Mouse (Mus musculus): ENCODE results near the gene Rpl22. TPM values are rescaled to one million over a fixed set of nuclear protein-coding genes. Genes with fewer than 3 reads are reported as not detected.

Rpl22 gene
- total and polyA plus RNA-seq, 2 experiments from 2014 or later = 156 to 185 TPM

DNA sequence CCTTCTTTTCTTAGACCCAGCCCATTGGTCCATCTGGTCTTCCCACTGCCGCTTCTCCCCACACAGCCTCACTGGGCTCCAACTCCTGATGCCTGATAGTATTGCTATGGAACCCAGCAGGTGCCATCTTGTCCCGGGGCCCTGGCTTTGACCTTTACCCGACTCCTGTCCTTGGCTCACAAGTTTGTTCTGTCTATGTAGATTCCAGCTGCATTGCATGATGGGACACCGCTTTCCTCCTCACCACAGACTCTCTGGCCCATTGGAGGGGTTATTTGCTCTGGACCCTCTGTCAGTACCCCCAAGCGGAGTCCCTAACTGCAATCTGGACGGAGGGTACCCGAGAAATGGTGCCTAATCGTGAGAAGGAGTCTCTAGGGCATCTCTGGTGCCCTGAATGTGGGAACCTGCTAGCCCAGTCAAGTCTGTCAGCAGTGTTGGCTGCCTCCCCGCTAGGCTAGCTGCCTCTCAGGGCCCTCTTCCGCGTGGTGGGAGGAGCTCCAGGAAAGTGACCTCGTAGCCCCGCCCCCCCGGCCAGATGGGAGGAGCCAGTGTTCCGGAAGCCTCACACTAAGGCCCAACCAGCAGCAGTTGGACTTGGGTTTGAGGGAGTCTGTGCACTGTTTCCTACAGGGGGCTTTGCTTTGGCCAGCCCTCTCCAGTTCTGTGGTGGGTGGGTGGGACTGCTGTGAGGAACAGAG is 15.2 kb downstream of the Rpl22 start:
- H3K4me3 ChIP-seq (ENCODE audit: low read length) = no peak overlapping the region
- no peak overlapping the region for H3K27ac ChIP-seq
- DNase-seq (ENCODE audit: low spot score) = no peak
- H3K4me1 ChIP-seq (ENCODE audit: insufficient read depth, low read length) = 0 out of 2 replicates have a peak, but pooled peaks cover 5% of the 10 kb centered on the region
- H3K27me3 ChIP-seq (ENCODE audit: insufficient read depth, low read length) = no peaks in the 10 kb centered on the region
- ATAC-seq = no peak
- H3K9me3 ChIP-seq (ENCODE audit: low read length) = no peaks in the 10 kb centered on the region
- no peak overlapping the region; the same call in 1 of the 2 replicates for H3K9ac ChIP-seq (replicated peaks; ENCODE audit: low read length)
- TF ChIP-seq CTCF (IDR thresholded peaks at IDR 0.05; ENCODE audit: low read depth) = no peak
- 34% methylated on average over 15 of the region's 15 CpGs for WGBS
- H3K36me3 ChIP-seq (ENCODE audit: insufficient read depth, low read length) = no peaks in the 10 kb centered on the region
- H3K4me2 ChIP-seq (ENCODE audit: low read depth, low read length) = peak overlapping the region; percentile 89

DNA sequence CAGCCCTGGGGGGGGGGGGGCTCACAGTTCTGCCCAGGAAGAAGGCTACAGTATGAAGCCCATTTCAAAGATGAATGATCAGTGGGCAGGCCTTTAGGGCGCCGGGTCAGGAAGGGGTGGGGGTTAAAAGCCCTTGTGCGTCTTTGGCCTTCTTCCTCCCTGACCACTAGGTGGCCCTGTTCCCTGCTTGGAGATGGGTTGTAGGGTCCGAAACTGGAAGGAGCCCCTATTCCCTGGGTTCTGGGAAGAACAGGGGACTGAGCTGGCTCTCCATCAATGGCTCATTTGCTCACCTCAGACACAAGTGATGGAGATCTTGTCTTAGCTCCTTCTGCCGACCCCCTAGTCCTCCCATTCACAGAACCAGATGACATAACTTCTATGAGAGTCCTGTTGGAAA is 17.8 kb downstream of the Rpl22 start:
- Histone ChIP-seq H3K36me3 (ENCODE audit: insufficient read depth, low read length) (no peaks in the 10 kb centered on the region), H3K4me3 (ENCODE audit: low read length) (no peak overlapping the region), H3K4me1 (ENCODE audit: insufficient read depth, low read length) (0 out of 2 replicates have a peak, but pooled peaks cover 5% of the 10 kb centered on the region), H3K27me3 (ENCODE audit: insufficient read depth, low read length) (no peaks in the 10 kb centered on the region), H3K9ac (replicated peaks; ENCODE audit: low read length) (no peak overlapping the region), H3K27ac (no peak overlapping the region), H3K9me3 (ENCODE audit: low read length) (no peaks in the 10 kb centered on the region), H3K4me2 (ENCODE audit: low read depth, low read length) (no peak overlapping the region)
- no peak for ATAC-seq
- DNase-seq (ENCODE audit: low spot score) = peak; percentile 73
- TF ChIP-seq CTCF (IDR thresholded peaks at IDR 0.05; ENCODE audit: low read depth) = peak; percentile 85
- 14% methylated on average over 5 of the region's 5 CpGs for WGBS

DNA sequence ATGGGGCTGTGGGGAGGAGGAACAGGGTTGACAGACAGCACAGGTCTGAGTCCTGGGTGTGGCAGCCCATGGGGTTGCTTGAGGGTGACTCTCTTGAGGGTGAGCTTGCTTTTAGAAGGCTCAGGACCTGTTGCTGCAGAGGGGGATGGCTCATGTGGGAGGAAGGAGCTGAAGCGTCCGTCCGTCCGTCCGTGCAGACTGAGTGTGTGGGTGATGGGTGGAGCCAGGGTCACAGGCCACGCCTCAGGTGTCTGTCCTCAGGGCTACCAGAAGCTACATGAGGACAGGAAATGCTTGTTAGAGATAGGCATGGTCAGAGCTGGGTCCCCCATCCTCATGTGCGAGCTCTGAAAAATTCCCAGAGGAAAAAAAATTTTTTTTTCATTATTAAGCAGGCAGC is 19.1 kb downstream of the Rpl22 start:
- Histone ChIP-seq H3K4me1 (ENCODE audit: insufficient read depth, low read length) (0 out of 2 replicates have a peak, but pooled peaks cover 5% of the 10 kb centered on the region), H3K27ac (no peak overlapping the region), H3K36me3 (ENCODE audit: insufficient read depth, low read length) (no peaks in the 10 kb centered on the region), H3K9me3 (ENCODE audit: low read length) (no peaks in the 10 kb centered on the region), H3K4me2 (ENCODE audit: low read depth, low read length) (no peak overlapping the region), H3K9ac (replicated peaks; ENCODE audit: low read length) (no peak overlapping the region), H3K27me3 (ENCODE audit: insufficient read depth, low read length) (no peaks in the 10 kb centered on the region), H3K4me3 (ENCODE audit: low read length) (no peak overlapping the region)
- TF ChIP-seq CTCF (IDR thresholded peaks at IDR 0.05; ENCODE audit: low read depth) = no peak
- ATAC-seq = no peak
- WGBS = 61% methylated on average over 7 of the region's 7 CpGs
- no peak for DNase-seq (ENCODE audit: low spot score)

DNA sequence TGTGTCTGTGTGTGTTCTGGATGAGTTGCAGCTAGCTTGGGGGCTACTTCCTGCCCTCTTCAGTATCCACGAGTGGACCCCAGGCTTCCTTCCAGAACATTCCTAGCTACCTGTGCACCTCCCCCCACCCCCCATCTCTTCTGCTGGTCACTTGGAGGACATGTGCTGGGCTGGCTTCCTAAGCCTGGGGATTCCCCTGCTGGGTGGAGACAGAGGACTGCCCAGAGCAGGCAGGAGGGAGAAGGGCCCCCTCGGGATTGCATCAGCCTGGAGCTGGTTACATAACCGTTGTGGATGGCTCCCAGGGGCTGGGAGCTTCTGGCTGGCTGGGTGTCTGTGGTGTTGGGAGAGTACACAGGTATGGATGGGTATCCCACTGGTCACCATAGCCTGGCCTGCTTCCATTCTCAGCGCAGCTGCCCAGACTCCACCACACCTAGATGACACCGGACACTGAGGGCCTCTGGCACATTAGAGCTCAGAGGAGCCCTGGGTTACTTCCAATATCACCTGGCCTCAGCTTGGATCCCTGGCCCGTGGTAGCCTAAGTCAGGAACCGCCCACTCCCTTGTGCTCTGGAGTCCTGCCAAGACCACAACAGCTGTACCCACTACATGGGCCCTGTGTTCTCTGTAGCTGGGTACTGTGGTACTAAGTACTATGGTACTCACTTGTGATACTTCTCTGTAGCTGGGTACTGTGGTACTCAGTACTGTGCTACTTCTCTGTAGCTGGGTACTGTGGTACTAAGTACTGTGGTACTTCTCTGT is 19.8 kb downstream of the Rpl22 start:
- 50% methylated on average over 7 of the region's 7 CpGs for WGBS
- Histone ChIP-seq H3K27me3 (ENCODE audit: insufficient read depth, low read length) (no peaks in the 10 kb centered on the region), H3K4me3 (ENCODE audit: low read length) (no peak overlapping the region), H3K9me3 (ENCODE audit: low read length) (no peaks in the 10 kb centered on the region), H3K9ac (replicated peaks; ENCODE audit: low read length) (no peak overlapping the region), H3K4me2 (ENCODE audit: low read depth, low read length) (no peak overlapping the region), H3K4me1 (ENCODE audit: insufficient read depth, low read length) (peaks cover 7% of the 10 kb centered on the region), H3K36me3 (ENCODE audit: insufficient read depth, low read length) (no peaks in the 10 kb centered on the region), H3K27ac (no peak overlapping the region)
- no peak for ATAC-seq
- no peak for TF ChIP-seq CTCF (IDR thresholded peaks at IDR 0.05; ENCODE audit: low read depth)
- DNase-seq (ENCODE audit: low spot score) = no peak

DNA sequence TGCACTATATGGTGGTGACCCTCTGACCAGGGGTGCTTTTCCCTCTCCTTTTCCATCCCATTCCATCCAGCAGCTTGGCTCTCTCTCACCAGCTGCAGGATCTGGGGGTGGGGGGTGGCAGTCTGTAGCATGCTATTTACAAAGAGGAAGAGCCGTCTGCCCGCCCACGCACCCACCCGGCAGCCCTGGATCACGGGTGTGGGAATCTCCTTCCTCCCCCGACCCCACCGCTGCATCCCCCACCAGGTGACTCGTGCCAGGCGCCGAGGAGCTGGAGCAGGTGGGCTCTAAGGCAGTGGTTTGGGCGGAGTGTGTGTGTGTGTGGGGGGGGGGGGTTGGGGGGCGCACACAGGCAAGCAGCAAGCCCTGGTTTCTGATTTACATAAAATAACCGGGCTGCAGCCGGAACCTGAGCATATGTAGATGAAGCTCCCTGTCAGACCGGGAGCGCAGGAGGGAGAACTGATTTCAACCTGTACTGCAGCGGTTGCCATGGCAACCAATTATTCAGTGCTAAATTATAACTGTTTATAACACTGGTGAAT is 24.4 kb downstream of the Rpl22 start:
- 3% methylated on average over 17 of the region's 17 CpGs for WGBS
- DNase-seq (ENCODE audit: low spot score) (peak; percentile 90), ATAC-seq (peak; percentile 51)
- Histone ChIP-seq H3K9me3 (ENCODE audit: low read length) (no peaks in the 10 kb centered on the region), H3K9ac (replicated peaks; ENCODE audit: low read length) (peak overlapping the region; percentile 31; the same call in 1 of the 2 replicates), H3K27me3 (ENCODE audit: insufficient read depth, low read length) (no peaks in the 10 kb centered on the region), H3K27ac (peak overlapping the region; percentile 83), H3K4me1 (ENCODE audit: insufficient read depth, low read length) (peaks cover 6% of the 10 kb centered on the region), H3K4me2 (ENCODE audit: low read depth, low read length) (peak overlapping the region; percentile 46), H3K4me3 (ENCODE audit: low read length) (no peak overlapping the region), H3K36me3 (ENCODE audit: insufficient read depth, low read length) (no peaks in the 10 kb centered on the region)
- TF ChIP-seq CTCF (IDR thresholded peaks at IDR 0.05; ENCODE audit: low read depth) = no peak

DNA sequence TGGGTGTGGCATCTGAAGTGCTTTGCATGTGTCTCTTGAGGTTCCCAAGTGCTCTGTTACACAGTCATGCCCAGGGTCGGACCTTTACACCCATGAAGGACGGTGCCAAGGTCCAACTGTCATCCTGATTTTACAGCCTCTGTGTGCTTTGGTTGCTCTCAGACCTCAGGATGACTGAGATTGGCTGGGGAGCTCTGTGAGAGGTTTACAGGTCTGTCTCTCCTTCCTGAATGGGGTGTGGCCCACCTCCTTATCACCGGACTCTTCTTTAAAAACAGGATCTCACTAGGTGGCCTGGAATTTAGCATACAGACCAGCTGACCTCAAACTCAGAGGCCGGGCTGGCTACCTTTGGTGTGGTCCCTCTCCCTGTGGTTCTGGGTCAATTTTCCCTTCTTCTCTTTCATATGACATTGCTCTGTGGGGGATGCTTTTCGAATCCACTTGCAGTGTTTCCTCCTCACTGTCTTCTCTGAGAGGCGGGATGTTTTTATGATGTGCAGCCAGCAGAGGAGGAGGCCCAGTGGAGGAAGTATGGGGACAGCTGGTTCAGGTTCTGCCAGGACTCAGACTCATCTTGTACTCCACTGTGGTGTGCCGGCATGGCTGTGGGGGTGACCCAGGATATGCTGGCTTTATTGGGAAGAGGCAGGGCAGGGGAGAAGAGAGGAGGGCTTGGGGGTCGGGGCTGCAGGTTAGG is 25.3 kb downstream of the Rpl22 start:
- Histone ChIP-seq H3K27ac (peak overlapping the region; percentile 72), H3K4me3 (ENCODE audit: low read length) (no peak overlapping the region)

More for the DNA sequence above, 25.3 kb downstream of the Rpl22 start:
- H3K4me1 ChIP-seq (ENCODE audit: insufficient read depth, low read length) = peaks cover 6% of the 10 kb centered on the region
- H3K36me3 ChIP-seq (ENCODE audit: insufficient read depth, low read length) = no peaks in the 10 kb centered on the region
- no peak for TF ChIP-seq CTCF (IDR thresholded peaks at IDR 0.05; ENCODE audit: low read depth)
- ATAC-seq (0 out of 2 replicates have a peak, but pooled peaks have one; percentile 4), DNase-seq (ENCODE audit: low spot score) (no peak)
- H3K9ac ChIP-seq (replicated peaks; ENCODE audit: low read length) = no peak overlapping the region
- peak overlapping the region; percentile 46; the same call in 1 of the 2 replicates for H3K4me2 ChIP-seq (ENCODE audit: low read depth, low read length)
- H3K27me3 ChIP-seq (ENCODE audit: insufficient read depth, low read length) = no peaks in the 10 kb centered on the region
- H3K9me3 ChIP-seq (ENCODE audit: low read length) = no peaks in the 10 kb centered on the region
- 30% methylated on average over 8 of the region's 8 CpGs for WGBS

All from hindbrain, postnatal 0 days (tissue).